8 mouse cellular contexts compared by ENCODE assay signal in the genomic region with DNA sequence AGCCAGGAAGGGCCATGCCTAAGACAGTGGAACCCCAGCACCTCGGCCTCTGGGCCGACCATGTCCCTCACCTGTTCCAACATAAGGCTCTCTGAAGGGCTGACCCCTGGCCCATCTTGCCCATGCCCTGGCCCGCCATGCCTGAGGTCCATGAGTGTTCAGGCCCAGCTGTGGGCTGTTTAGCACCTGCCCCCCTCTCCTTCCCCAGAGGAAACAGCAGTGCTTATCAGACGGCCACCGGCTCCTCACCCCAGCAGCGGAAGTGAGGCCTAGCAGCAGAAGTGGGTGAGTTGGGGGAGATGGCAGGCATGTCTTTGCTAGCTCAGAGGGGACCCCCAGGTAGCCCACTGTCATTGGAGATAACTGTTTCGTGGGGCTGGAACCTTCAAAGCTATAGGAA. TPM values are rescaled to one million over a fixed set of nuclear protein-coding genes. Genes with fewer than 3 reads are reported as not detected.
DNase-seq lines count a peak whose midpoint lies in the region; ATAC-seq and TF ChIP-seq lines count a peak whose summit lies in the region.

No protein-coding gene starts in this region.

- no peak overlapping the region for H3K27ac ChIP-seq in gastrocnemius, adult 2 months
- no peak overlapping the region for H3K27ac ChIP-seq in forebrain, embryonic 13.5 days

- H3K9ac ChIP-seq in forebrain, embryonic 13.5 days, result no peak overlapping the region

- H3K4me1 ChIP-seq in forebrain, embryonic 13.5 days, result peaks cover 13% of the 10 kb centered on the region

- peaks cover 33% of the 10 kb centered on the region for H3K36me3 ChIP-seq in forebrain, embryonic 13.5 days (ENCODE audit: poor library complexity, severe bottlenecking)

- no peak overlapping the region for H3K4me2 ChIP-seq in forebrain, embryonic 13.5 days

- 94% methylated on average over 7 of the region's 7 CpGs for WGBS in forebrain, embryonic 13.5 days

- no peak overlapping the region for H3K4me3 ChIP-seq in gastrocnemius, adult 2 months
- H3K4me3 ChIP-seq in forebrain, embryonic 13.5 days, result no peak overlapping the region

- no peaks in the 10 kb centered on the region for H3K27me3 ChIP-seq in forebrain, embryonic 13.5 days

- intact Hi-C loops in gastrocnemius, adult 2 months (cut with DNase I), result no loop called here

- H3K9me3 ChIP-seq in forebrain, embryonic 13.5 days (replicated peaks), result no peaks in the 10 kb centered on the region

- 0 out of 2 replicates have a peak, but pooled peaks have one; percentile 9 for ATAC-seq in granulocyte monocyte progenitor cell, adult 5-6 weeks (replicated peaks; ENCODE audit: poor library complexity, severe bottlenecking)
- peak; percentile 45 for ATAC-seq in megakaryocyte progenitor cell, adult 5-6 weeks (replicated peaks; ENCODE audit: poor library complexity)
- ATAC-seq in forebrain, embryonic 13.5 days, result no peak

- peak; percentile 16 for DNase-seq in gastrocnemius, adult 2 months
- no peak for DNase-seq in gastrocnemius, adult 18-20 months (ENCODE audit: low spot score)
- DNase-seq in CD4-positive helper T cell, adult 2 months (ENCODE audit: low read depth, low spot score), result peak; percentile 66
- no peak for DNase-seq in adrenal gland, postnatal 14 days
- no peak for DNase-seq in gastrocnemius, postnatal 4 days (ENCODE audit: low spot score in 2 of 2)

- no peak for TF ChIP-seq CTCF in gastrocnemius, adult 2 months (IDR thresholded peaks at IDR 0.05)

RNA-seq across cellular contexts. Expression of a gene that starts 0.9 kb away (rescaled TPM):
- total RNA-seq in gastrocnemius, adult 2 months (2021), result under 1 TPM; 0.13 to 0.50 TPM
- under 1 TPM; 0.23 to 0.88 TPM for total RNA-seq in gastrocnemius, adult 18-20 months (2021)
- total RNA-seq in granulocyte monocyte progenitor cell, adult 5-6 weeks (2014; fragmentation: Nextera tagmentation), result 19.1 and 26.7 TPM in 2 replicates
- 18.2 and 21.1 TPM in 2 replicates for total RNA-seq in granulocyte monocyte progenitor cell, adult 5-6 weeks (2017)
- 13.6 and 15.8 TPM in 2 replicates for total RNA-seq in megakaryocyte progenitor cell, adult 5-6 weeks (2015)
- total RNA-seq in megakaryocyte progenitor cell, adult 5-6 weeks (2017), result 15.5 and 26.1 TPM in 2 replicates
- 0.74 and 4.0 TPM in 2 replicates for total RNA-seq in adrenal gland, postnatal 14 days (2021)
- 0.84 and 0.98 TPM in 2 replicates for polyA plus RNA-seq in forebrain, embryonic 13.5 days (2015; fragmentation: Nextera tagmentation; extraction: Ambion mirVana)
- 1 to 10 TPM; 1.1 to 2.0 TPM for total RNA-seq in gastrocnemius, postnatal 4 days (2021)

RNA-seq across cellular contexts. Expression of a gene that starts 10.0 kb away (rescaled TPM):
- total RNA-seq in gastrocnemius, adult 2 months (2021), result 10 to 100 TPM; 77.2 to 81.8 TPM
- total RNA-seq in gastrocnemius, adult 18-20 months (2021), result 10 to 100 TPM; 91.4 to 92.8 TPM
- total RNA-seq in granulocyte monocyte progenitor cell, adult 5-6 weeks (2014; fragmentation: Nextera tagmentation), result 83.3 and 96.6 TPM in 2 replicates
- total RNA-seq in granulocyte monocyte progenitor cell, adult 5-6 weeks (2017), result 13.6 and 17.3 TPM in 2 replicates
- total RNA-seq in megakaryocyte progenitor cell, adult 5-6 weeks (2015), result 42.4 and 56.5 TPM in 2 replicates
- total RNA-seq in megakaryocyte progenitor cell, adult 5-6 weeks (2017), result 15.6 and 22.8 TPM in 2 replicates
- 121 and 127 TPM in 2 replicates for total RNA-seq in adrenal gland, postnatal 14 days (2021)
- polyA plus RNA-seq in forebrain, embryonic 13.5 days (2015; fragmentation: Nextera tagmentation; extraction: Ambion mirVana), result 114 and 115 TPM in 2 replicates
- total RNA-seq in gastrocnemius, postnatal 4 days (2021), result 10 to 100 TPM; 63.0 to 63.4 TPM

RNA-seq across cellular contexts. Expression of a gene that starts 46.7 kb away (rescaled TPM):
- total RNA-seq in gastrocnemius, adult 2 months (2021), result 1 to 10 TPM; 7.0 to 7.4 TPM
- total RNA-seq in gastrocnemius, adult 18-20 months (2021), result 1 to 10 TPM; 5.1 to 7.5 TPM
- total RNA-seq in granulocyte monocyte progenitor cell, adult 5-6 weeks (2014; fragmentation: Nextera tagmentation), result 25.4 and 40.0 TPM in 2 replicates
- total RNA-seq in granulocyte monocyte progenitor cell, adult 5-6 weeks (2017), result 15.2 and 19.9 TPM in 2 replicates
- 13.7 and 15.3 TPM in 2 replicates for total RNA-seq in megakaryocyte progenitor cell, adult 5-6 weeks (2015)
- total RNA-seq in megakaryocyte progenitor cell, adult 5-6 weeks (2017), result 14.2 and 18.7 TPM in 2 replicates
- 20.6 and 24.4 TPM in 2 replicates for total RNA-seq in adrenal gland, postnatal 14 days (2021)
- polyA plus RNA-seq in forebrain, embryonic 13.5 days (2015; fragmentation: Nextera tagmentation; extraction: Ambion mirVana), result 38.0 and 42.3 TPM in 2 replicates
- 10 to 100 TPM; 25.9 to 26.0 TPM for total RNA-seq in gastrocnemius, postnatal 4 days (2021)

RNA-seq across cellular contexts. Expression of a gene that starts 49.1 kb away (rescaled TPM):
- 10 to 100 TPM; 55.9 to 58.7 TPM for total RNA-seq in gastrocnemius, adult 2 months (2021)
- total RNA-seq in gastrocnemius, adult 18-20 months (2021), result 10 to 100 TPM; 49.1 to 71.3 TPM
- 447 and 460 TPM in 2 replicates for total RNA-seq in granulocyte monocyte progenitor cell, adult 5-6 weeks (2014; fragmentation: Nextera tagmentation)
- total RNA-seq in granulocyte monocyte progenitor cell, adult 5-6 weeks (2017), result 931 and 1,017 TPM in 2 replicates
- total RNA-seq in megakaryocyte progenitor cell, adult 5-6 weeks (2015), result 714 and 817 TPM in 2 replicates
- total RNA-seq in megakaryocyte progenitor cell, adult 5-6 weeks (2017), result 751 and 801 TPM in 2 replicates
- 340 and 347 TPM in 2 replicates for total RNA-seq in adrenal gland, postnatal 14 days (2021)
- 2,689 and 2,766 TPM in 2 replicates for polyA plus RNA-seq in forebrain, embryonic 13.5 days (2015; fragmentation: Nextera tagmentation; extraction: Ambion mirVana)
- 100 to 1,000 TPM; 383 to 437 TPM for total RNA-seq in gastrocnemius, postnatal 4 days (2021)

RNA-seq across cellular contexts. Expression of a gene that starts 50.2 kb away (rescaled TPM):
- total RNA-seq in gastrocnemius, adult 2 months (2021), result 10 to 100 TPM in 1 of 2 experiments, 1 to 10 TPM in 1; 6.0 to 12.2 TPM
- total RNA-seq in gastrocnemius, adult 18-20 months (2021), result 1 to 10 TPM; 8.1 to 9.6 TPM
- 1.9 TPM in 1 of 2 replicates, not detected in the other for total RNA-seq in granulocyte monocyte progenitor cell, adult 5-6 weeks (2014; fragmentation: Nextera tagmentation)
- 3.1 TPM in 1 of 2 replicates, not detected in the other for total RNA-seq in granulocyte monocyte progenitor cell, adult 5-6 weeks (2017)
- 0.59 and 1.9 TPM in 2 replicates for total RNA-seq in megakaryocyte progenitor cell, adult 5-6 weeks (2015)
- 1.0 and 1.3 TPM in 2 replicates for total RNA-seq in megakaryocyte progenitor cell, adult 5-6 weeks (2017)
- 19.9 and 23.6 TPM in 2 replicates for total RNA-seq in adrenal gland, postnatal 14 days (2021)
- polyA plus RNA-seq in forebrain, embryonic 13.5 days (2015; fragmentation: Nextera tagmentation; extraction: Ambion mirVana), result 2.7 and 2.8 TPM in 2 replicates
- 10 to 100 TPM; 48.1 to 48.8 TPM for total RNA-seq in gastrocnemius, postnatal 4 days (2021)

Comparison
In these comparisons a context has a peak if more than half of its experiments do, and no peak if none do; other contexts are left out.
1. DNase-seq: peak in gastrocnemius, adult 2 months (single experiment) and CD4-positive helper T cell, adult 2 months (single experiment); none in gastrocnemius, adult 18-20 months (single experiment), adrenal gland, postnatal 14 days (single experiment) and gastrocnemius, postnatal 4 days (0 of 2).